Mouse (Mus musculus): ENCODE data around the gene Gm3424. TPM values are rescaled to one million over a fixed set of nuclear protein-coding genes. Genes with fewer than 3 reads are reported as not detected.

Gm3424 gene
- not detected for polyA plus RNA-seq (2017; shearing (Covaris generic))

DNA sequence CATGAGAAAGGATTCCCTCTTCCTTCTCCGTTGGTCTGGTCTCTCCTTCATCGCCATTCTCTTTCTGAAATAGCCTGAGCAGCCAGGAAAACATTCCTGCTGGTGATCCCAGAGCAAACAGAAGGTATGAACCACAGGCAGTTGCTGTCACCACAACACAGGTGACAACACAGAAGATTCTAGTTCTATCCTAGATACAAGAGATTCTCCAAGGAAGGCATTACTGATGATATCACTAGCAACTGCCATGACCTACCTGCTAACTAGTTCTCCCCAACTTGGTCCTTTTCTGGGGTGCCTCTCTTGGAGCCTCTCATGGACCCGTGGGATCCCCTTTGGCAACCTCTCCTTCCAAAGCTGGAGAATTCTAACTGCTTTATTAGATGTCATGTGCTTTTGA lies at the start of gene Gm3424:
Gene Gm3424 (minus strand): TSS at position 101 of the 400 bp plus-strand sequence.

GRCm38 (mm10) chr14:5807882-5808281 lies 22.2 kb downstream of the Gm3424 start, which contains the start of gene Gm3383:
Gm3383 (minus strand) TSS chr14:5807982.

Other genes starting within 250 kb of the Gm3424 start
- not detected for gene Gm8265, start 197.3 kb downstream of the Gm3424 start, polyA plus RNA-seq (2017; shearing (Covaris generic))
- not detected for gene Gm9603, start 142.9 kb downstream of the Gm3424 start, polyA plus RNA-seq (2017; shearing (Covaris generic))
- 0.66 TPM for gene Gm3373, start 88.8 kb downstream of the Gm3424 start, polyA plus RNA-seq (2017; shearing (Covaris generic))
- gene Gm3383, start 22.3 kb downstream of the Gm3424 start, polyA plus RNA-seq (2017; shearing (Covaris generic)): 6.1 TPM
- gene Gm8237, start 50.1 kb upstream of the Gm3424 start, polyA plus RNA-seq (2017; shearing (Covaris generic)): 1.8 TPM
- 2.4 TPM for gene Gm3248, start 131.4 kb upstream of the Gm3424 start, polyA plus RNA-seq (2017; shearing (Covaris generic))
- gene Gm3453, start 148.8 kb upstream of the Gm3424 start, polyA plus RNA-seq (2017; shearing (Covaris generic)): not detected
- not detected for gene Gm6337, start 227.9 kb upstream of the Gm3424 start, polyA plus RNA-seq (2017; shearing (Covaris generic))